Mouse (Mus musculus) c-Kit-positive CD71-positive TER-119-negative erythroid progenitor cells, embryonic 14.5 days (primary cell): ENCODE measurements around the gene Atf1.
A peak's percentile ranks its signal among the peaks of the same experiment; 100 is the strongest.

Source experiments
- DNase-seq: peaks from one replicate; pipeline ENCODE4 v3.0.0-alpha.2; 2013; ENCODE audit warnings: low read depth

Gene Atf1

DNA sequence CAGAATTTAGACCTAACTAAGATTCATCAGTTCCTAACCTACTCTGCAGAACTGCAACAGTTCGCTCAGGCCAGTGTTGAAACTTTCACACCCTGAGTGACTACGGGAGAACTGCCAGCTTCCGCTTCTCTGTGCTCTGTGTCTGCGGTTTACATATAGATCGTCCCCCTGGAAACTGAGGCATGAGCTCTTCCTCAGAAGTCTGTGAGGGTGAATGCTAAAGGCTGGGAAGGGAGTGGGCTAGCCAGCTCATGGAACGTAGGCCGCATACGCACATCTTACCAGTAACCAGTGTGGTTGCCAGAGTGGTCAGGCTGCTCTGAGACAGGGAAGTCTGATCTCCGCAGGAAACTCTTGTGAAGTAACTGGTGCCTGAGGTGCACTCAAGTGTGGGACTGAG is 11.4 kb upstream of the Atf1 start:
- no peak for DNase-seq

GRCm38 (mm10) chr15:100218018-100218417 is 9.6 kb upstream of the Atf1 start:
- DNase-seq: no peak

DNA sequence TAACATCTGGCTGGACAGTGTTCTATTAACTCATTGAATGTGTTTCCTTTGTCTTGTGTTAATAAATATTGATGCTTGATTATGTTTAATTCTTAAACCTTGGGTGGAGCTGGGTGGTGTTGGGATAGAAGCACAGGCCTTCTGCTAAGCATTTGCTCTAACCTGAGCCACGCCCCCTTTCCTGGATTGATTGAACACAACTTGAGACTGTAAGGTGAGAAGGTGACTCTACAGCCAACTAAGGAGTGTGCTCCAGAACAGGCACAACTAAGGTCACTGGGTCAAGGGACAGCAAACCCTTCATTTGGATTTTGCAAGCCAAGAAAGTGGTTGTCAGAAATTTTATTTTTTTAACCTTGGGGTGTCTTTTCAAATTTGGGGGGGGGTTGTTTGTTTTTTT is 8.2 kb upstream of the Atf1 start:
- DNase-seq: no peak

DNA sequence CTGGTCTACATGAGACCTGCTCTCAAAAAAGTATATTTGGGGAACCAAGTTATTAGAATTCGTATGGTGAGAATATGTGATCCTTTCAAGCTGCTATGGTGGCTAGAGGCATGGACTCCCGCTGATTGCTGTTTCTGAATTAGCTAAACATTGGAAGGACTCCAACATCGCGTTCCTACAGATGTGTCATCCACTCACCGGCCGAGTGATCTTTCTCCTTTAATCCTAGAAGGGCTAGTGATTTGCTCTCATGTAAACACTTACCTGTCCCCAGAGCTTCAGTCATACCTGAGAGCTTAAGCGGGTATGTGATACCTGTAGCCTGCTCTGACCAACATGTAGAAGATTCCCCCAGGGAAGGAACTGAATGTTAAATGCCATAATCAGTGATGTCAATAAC is 6.7 kb upstream of the Atf1 start:
- DNase-seq: no peak

- DNase-seq: no peak
Measured at GRCm38 (mm10) chr15:100225381-100225780, 2.2 kb upstream of the Atf1 start.

- DNase-seq: no peak
Measured at GRCm38 (mm10) chr15:100225891-100226290, 1.7 kb upstream of the Atf1 start.

DNA sequence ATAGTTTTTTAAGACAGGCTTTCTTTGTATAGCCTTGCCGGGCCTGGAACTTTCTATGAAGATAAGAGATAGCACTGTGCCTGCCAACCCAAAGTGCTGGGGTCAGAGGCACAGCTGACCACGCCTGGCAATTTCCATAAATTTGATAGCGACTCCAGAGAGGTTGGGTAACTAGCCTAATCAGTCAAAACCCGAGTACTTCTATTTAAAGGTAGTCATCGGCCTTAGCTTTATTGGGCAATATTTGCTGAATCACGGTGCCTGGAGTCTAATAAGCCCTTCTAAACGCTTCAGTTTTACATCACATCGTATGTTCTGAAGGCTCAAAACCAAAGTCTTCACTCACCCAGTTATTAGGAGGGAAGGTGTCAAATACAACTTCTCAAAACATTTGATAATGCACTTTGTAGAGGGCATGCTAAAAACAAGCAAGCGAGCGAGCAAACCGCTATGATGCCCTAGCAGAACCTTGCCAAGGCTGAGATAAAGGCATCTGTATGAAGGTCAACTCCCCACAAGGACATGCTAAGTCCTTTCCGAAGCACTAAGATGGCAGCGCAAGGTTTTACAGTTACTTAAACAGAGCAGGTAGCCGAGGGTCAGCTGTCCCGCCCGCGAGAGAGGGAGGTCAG is 472 bp upstream of the Atf1 start:
- peak; percentile 90 for DNase-seq

DNA sequence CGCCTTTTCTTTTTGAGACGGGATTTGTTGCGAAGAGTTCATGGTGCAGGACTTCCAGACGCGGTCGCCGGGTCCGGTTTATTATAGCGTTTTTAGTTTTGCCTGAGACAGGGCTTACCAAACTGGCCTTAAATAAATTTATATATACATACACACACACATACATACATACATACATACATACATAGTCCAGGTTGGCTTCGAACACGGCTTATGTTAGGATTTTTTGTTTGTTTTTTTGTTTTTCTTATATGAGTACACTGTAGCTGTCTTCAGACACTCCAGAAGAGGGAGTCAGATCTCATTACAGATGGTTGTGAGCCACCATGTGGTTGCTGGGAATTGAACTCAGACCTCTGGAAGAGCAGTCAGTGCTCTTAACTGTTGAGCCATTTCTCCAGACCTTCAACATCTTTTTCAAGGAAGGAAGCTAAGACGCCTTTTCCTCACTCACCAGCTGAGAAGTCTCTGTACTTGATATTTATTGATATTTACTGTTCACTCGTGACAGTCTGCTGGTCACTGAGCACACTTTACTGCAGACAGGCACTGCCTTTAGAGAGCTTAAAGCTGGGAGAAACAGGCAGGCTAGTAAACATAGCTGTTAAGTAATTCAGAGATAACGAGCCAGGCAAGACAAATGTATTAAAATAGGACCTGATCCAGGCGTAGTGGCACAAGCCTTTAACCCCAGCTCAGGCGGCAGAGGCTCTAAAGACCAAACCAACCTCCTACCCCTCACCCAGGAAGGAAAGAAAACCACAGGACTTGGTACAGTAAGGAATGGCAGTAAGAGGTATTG is 1.1 kb downstream of the Atf1 start:
- no peak for DNase-seq

GRCm38 (mm10) chr15:100230655-100231054 is 3.0 kb downstream of the Atf1 start:
- DNase-seq: no peak

- DNase-seq: no peak
Measured at GRCm38 (mm10) chr15:100231616-100232525, 4.3 kb downstream of the Atf1 start.

DNA sequence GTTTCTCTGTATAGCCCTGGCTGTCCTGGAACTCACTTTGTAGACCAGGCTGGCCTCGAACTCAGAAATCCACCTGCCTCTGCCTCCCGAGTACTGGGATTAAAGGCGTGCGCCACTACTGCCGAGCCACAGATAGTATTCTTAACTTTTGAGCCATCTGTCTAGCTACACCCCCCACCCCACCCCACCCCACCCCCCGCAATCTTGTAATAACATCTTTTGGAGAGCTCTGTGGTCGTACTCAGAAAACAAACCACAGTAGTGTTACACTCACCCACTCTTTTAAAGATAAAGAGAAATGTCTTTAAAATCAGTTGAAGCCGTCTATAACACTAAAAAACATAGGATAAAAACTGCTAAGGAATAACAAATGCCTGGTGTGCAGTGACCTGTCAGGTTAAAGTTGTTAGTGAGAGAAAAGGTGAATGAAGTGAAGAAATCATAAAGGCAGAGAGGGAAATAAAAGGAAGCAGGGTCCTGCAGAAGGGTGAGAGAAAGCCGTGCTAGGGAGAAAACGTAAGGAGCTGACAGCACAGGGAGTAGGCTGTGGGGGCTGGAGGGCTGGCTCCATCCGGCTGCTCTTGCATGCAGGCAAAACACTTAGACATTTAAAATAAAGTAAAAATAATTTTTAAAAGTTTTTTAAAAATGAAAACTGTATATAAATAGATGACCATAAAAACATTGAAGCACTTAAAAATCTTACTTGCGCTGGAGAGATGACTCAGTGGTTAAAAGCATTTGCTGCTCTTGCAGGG is 7.8 kb downstream of the Atf1 start:
- DNase-seq: no peak

DNA sequence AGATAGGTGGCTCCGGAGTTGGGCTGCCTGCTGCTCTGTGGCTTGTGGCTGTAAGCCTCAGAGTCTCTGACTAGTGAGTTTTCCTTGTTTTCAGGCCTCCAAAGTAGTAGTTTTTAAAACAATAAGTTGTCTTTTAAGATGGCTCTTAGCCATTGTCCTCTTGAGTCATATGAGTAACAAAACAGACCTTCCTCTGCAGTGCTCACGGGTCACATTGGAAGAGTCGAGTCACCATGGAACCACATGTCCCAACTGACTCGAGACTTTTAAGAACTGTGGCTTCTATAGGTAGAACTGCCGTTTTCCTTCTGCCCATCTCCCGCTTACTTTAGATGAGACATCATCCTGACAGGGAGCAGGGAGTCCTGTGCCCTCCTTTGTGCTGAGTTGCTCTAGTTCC is 9.3 kb downstream of the Atf1 start:
- no peak for DNase-seq

DNA sequence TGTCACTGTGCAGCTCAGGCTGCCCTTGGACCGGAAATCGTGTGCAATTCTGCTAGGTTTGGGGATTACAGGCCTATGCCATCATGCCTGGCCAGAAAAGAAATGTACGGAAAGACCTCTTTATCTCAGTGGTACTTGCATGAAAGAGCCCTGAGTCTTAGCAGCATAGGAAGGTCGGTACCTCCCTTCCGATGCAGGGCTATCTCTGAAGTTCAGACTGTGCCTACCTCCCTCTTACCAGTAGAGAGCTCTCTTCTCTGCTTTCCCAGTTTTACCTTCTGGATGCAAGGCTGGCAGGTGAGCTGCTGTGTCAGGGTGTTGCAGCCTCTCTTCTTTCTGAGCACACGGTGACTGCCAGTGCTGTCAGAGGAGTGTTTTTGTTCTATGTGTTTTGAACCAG is 14.2 kb downstream of the Atf1 start:
- DNase-seq: no peak

DNA sequence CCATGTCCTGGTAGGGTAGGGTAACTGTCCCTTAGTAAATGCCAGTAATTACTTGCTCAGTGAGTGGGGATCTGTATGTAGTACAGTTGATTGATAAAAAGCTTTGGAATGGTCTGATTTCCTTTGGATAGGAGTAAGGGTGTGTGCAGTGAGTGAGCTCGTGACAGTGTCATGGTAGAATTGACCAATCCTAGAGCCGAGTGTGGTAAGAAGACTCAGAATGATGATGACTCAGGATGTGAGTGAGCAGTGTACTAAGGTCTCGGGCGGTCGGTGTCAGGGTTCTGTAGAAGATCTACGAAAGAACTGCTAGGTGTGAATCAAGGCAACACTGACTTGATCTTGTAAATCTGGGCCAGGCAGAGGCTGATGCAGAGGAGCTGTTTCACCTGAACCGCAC is 18.3 kb downstream of the Atf1 start:
- no peak for DNase-seq

DNA sequence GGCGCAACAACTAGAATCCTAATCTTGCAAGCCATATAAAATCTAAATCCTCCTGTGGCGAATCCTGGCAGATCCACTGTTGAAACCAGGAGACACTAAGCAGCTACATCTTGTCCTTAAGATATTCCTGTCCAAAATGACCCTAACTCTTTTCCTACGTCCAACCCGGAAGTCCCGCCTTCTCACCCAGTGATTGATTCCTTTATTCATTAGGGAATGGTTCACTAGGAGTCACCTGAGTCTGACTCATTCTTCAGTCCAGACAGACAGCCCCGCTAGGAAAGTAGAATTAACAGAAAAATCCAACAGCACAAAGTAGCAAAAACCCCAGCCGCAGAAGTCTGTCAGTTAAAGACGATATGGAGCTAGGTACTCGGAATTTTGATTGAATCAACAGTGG is 19.7 kb downstream of the Atf1 start:
- DNase-seq: no peak

DNA sequence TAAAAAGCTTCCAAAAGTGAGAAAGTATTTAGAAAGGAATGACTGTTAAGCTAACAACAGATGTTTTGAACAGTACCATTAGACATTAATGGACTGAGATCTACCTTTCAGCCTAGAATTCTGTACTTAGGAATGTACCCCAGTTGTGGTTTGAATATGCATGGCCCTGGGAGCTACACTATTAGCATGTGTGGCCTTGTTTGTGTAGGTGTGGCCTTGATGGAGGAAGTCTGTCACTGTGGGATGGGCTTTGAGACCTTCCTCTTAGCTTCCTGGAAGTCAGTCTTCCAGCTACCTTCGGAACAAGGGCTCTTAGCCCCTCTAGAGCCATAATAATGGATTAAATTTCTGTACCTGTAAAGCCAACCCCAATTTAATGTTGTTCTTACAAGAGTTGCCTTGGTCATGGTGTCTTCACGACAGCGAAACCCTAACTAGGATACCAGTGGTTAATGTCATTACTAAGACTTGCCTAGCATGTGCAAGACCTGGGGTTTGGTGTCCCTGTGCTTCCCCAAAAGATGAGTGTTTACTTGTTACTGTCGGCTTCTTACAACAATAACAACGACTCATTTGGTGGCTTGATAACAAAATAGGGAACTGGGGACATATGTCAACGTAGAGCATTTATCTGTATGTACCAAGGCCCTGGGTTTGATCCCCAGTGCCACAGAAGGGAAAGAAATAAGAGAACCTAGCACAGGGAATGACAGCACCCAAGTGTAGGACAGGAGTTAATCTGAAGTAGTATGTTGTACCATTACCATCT is 21.2 kb downstream of the Atf1 start:
- no peak for DNase-seq

GRCm38 (mm10) chr15:100251153-100251780 is 23.6 kb downstream of the Atf1 start:
- DNase-seq: no peak

GRCm38 (mm10) chr15:100256386-100256785 is 28.8 kb downstream of the Atf1 start:
- DNase-seq: no peak

DNA sequence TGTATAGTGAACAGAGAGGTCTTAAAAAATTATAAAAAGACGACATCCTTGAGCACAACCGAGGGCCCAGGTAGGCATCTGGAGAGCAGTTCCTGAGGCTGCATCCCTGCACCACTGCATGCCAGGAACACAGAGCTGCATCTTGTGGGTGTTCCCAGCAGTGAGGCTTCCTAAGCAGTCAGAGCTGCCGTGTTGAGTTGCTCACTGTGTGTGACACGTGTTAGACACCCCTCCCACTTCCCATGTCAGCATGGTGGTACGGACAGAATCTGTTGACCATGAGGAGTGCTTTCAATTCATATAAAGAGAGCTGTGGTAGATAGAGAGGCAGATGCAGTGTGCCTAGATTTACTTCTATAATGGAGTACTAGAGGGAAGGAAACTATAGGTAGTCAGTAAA is 29.7 kb downstream of the Atf1 start:
- DNase-seq: no peak

DNA sequence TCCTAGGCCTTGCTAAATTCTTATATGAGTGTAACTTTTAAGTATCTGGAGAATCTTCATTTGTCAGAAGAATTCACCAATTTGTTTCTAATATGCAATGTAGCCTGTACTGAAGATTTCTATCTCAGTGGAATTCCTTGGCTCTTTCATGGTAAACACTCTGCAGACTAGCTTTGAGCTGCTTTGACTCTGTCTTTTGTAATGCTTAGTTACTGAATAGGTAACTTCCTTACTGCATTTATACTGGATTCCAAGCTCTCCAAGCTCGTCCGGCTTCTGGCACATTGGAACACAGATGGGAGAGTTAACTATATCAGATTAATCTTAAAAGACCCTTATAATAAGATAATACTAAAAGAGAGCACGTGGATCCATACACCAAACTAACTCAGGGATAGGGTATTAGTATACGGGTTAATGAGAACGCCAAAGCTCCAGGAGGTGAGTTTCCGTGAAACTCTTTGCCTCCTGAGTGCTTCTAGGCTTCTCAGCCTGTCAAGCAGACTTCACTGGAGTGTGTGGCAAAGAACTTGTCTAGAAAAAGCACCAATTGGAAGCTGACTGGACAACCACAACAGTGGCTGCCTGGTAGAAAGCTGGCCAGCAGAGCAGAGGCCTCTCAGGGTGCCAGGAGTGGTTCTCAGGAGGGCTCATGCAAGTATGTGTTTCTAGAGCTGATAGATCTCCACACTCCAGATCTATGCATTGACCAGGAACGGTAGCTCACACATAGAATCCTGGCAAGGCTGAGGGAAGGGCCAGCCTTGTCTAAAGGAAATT is 31.2 kb downstream of the Atf1 start:
- DNase-seq: no peak
